Mouse (Mus musculus): ENCODE measurements around the gene Padi4.

GRCm38 (mm10) chr4:140724739-140725138 is 49.3 kb downstream of the Padi4 start:
- TF ChIP-seq CTCF (conservative IDR thresholded peaks at IDR 0.05; ENCODE audit: insufficient read depth, insufficient read length, low read depth, low read length): no peak
- no peak for TF ChIP-seq POLR2A (IDR thresholded peaks at IDR 0.05; ENCODE audit: low read depth, low read length)

Measured in kidney, adult 2 months (tissue).